Mouse (Mus musculus): ENCODE results near the gene Spns1.

GRCm38 (mm10) chr7:126323729-126324128 lies 53.5 kb downstream of the Spns1 start:
- TF ChIP-seq CTCF (IDR thresholded peaks at IDR 0.05) (peak; percentile 91), EP300 (IDR thresholded peaks at IDR 0.05) (no peak)

Measured in lung, postnatal 0 days (tissue).